Mouse (Mus musculus): Measurements from ENCODE around the gene Vmn2r90. TPM values are rescaled to one million over a fixed set of nuclear protein-coding genes. Genes with fewer than 3 reads are reported as not detected.

The Vmn2r90 gene
- polyA plus RNA-seq, 1 experiment from 2014 or later, result not detected

DNA sequence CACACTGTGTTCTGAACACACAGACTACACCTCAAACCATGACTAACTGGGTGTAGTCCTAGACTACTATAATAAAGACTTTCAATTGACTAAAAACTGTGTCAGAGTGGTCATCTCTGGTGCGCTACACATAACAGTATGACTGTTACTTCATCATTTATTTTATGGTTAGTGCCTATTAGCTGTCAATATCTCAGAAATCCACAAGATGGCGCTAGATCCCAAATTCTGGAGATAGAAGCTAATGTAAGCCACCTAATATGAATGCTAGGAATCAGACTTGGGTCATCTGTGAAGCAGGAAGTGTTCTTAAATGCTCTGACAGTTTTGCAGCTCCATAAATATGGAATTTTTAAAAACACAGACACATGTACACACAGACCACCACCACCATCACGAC lies 62.9 kb downstream of the Vmn2r90 start:
- Histone ChIP-seq H3K4me3 (replicated peaks) (no peak overlapping the region), H3K9me3 (no peaks in the 10 kb centered on the region), H3K27me3 (replicated peaks) (no peaks in the 10 kb centered on the region), H3K4me2 (replicated peaks) (no peak overlapping the region), H3K27ac (no peak overlapping the region), H3K4me1 (replicated peaks) (no peaks in the 10 kb centered on the region), H3K9ac (no peak overlapping the region), H3K36me3 (no peaks in the 10 kb centered on the region)
- WGBS, result 7% methylated on average over 3 of the region's 3 CpGs
- ATAC-seq, result peak; percentile 73

Other genes starting within 250 kb of the Vmn2r90 start
- 7.8 and 8.2 TPM in 2 replicates for gene Lnpep, start 78.7 kb upstream of the Vmn2r90 start, polyA plus RNA-seq (2015; fragmentation: Nextera tagmentation; extraction: Ambion mirVana)
- gene Spaca6, start 123.4 kb downstream of the Vmn2r90 start, polyA plus RNA-seq (2015; fragmentation: Nextera tagmentation; extraction: Ambion mirVana), result 18.7 and 23.7 TPM in 2 replicates
- gene Has1, start 151.5 kb downstream of the Vmn2r90 start, polyA plus RNA-seq (2015; fragmentation: Nextera tagmentation; extraction: Ambion mirVana), result 0.57 and 0.83 TPM in 2 replicates
- 0.28 and 0.40 TPM in 2 replicates for gene Fpr1, start 180.2 kb downstream of the Vmn2r90 start, polyA plus RNA-seq (2015; fragmentation: Nextera tagmentation; extraction: Ambion mirVana)
- 0.33 and 0.53 TPM in 2 replicates for gene Fpr2, start 184.1 kb downstream of the Vmn2r90 start, polyA plus RNA-seq (2015; fragmentation: Nextera tagmentation; extraction: Ambion mirVana)
- not detected in 2 replicates for gene Fpr3, start 184.1 kb downstream of the Vmn2r90 start, polyA plus RNA-seq (2015; fragmentation: Nextera tagmentation; extraction: Ambion mirVana)